Mouse (Mus musculus) olfactory bulb, adult 2 months (tissue): Measurements from ENCODE around the gene Emp3.

Experiments
- CTCF ChIP-seq: fragments of 200-500 bp; IDR thresholded peaks from 2 replicates; pipeline ENCODE4 v1.5.1; 2012; ENCODE audit warnings: low read depth, mild to moderate bottlenecking, low read length, moderate library complexity; ENCODE audit not compliant: insufficient read depth
- POLR2A ChIP-seq: fragments of 200-500 bp; IDR thresholded peaks from 2 replicates; pipeline ENCODE4 v1.6.1; 2012; ENCODE audit warnings: mild to moderate bottlenecking, low read depth, low read length, moderate library complexity; ENCODE audit not compliant: insufficient read depth

DNA sequence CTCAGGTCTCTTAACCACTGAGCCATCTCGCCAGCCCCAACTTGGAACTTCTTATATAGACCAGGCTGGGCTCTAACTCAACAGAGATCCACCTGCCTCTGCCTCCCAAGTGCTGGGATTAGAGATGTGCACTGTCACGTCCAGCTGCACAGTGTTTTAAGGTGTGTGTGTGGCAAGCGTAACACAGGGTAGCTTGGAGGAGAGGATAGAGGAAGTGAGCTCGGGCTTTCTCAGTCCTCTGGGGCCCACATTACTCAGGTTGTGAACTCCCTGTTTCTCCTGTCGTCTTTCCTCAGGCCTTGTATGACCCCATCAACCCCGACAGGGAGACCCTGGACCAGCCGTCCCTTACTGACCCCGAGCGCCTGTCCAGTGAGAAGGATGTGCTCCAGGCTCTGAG, 14.6 kb downstream of the Emp3 start:
- no peak for TF ChIP-seq CTCF
- no peak for TF ChIP-seq POLR2A
